ENCODE assay signal across 18 mouse cellular contexts in genomic region chr8:46385806-46386205, GRCm38 (mm10).
DNase-seq lines count a peak whose midpoint lies in the region; ATAC-seq and TF ChIP-seq lines count a peak whose summit lies in the region.
"Had no signal": no experiment of that assay in that cellular context is flagged by ENCODE, and none has a peak within 500 bp of the region (broad histone marks: within the 10 kb centered on the region; RNA-seq: fewer than 3 reads in every experiment).

No protein-coding gene starts in this region.

- H3K9ac ChIP-seq in liver, adult 2 months (ENCODE audit: low read depth, low read length): peak overlapping the region; percentile 33; the same call in 1 of the 2 replicates
- no peak overlapping the region for H3K9ac ChIP-seq in liver, embryonic 11.5 days (ENCODE audit: low read depth, low read length)
- H3K9ac ChIP-seq in intestine, postnatal 0 days (ENCODE audit: low read depth, low read length): no peak overlapping the region
- H3K9ac ChIP-seq: forebrain, embryonic 15.5 days; heart, embryonic 13.5 days; hindbrain, embryonic 12.5 days; liver, embryonic 13.5 days; midbrain, embryonic 12.5 days; stomach, embryonic 15.5 days had no signal

- H3K4me1 ChIP-seq in liver, adult 2 months (ENCODE audit: control insufficient read depth, insufficient read depth, low read length): peaks cover 27% of the 10 kb centered on the region
- H3K4me1 ChIP-seq in liver, embryonic 11.5 days (replicated peaks; ENCODE audit: control insufficient read depth, insufficient read depth, low read length): no peaks in the 10 kb centered on the region
- H3K4me1 ChIP-seq in intestine, postnatal 0 days (replicated peaks; ENCODE audit: control insufficient read depth, insufficient read depth, low read length): peaks cover 10% of the 10 kb centered on the region; the same call in 1 of the 2 replicates
- H3K4me1 ChIP-seq: forebrain, embryonic 15.5 days; heart, embryonic 13.5 days; hindbrain, embryonic 12.5 days; midbrain, embryonic 12.5 days; stomach, embryonic 15.5 days had no signal

- no peak for TF ChIP-seq CTCF in liver, adult 2 months (IDR thresholded peaks at IDR 0.05; ENCODE audit: low read depth, low read length)
- no peak for TF ChIP-seq CTCF in intestine, postnatal 0 days (IDR thresholded peaks at IDR 0.05; ENCODE audit: low read depth)

- no peak overlapping the region for H3K4me3 ChIP-seq in liver, adult 2 months (ENCODE audit: insufficient read depth, low read depth, low read length)
- no peak overlapping the region for H3K4me3 ChIP-seq in liver, embryonic 11.5 days (ENCODE audit: low read depth, low read length)
- no peak overlapping the region for H3K4me3 ChIP-seq in intestine, postnatal 0 days (ENCODE audit: low read depth, low read length)
- H3K4me3 ChIP-seq: forebrain, embryonic 15.5 days; heart, embryonic 13.5 days; hindbrain, embryonic 12.5 days; liver, embryonic 13.5 days; midbrain, embryonic 12.5 days; stomach, embryonic 15.5 days had no signal

- H3K27me3 ChIP-seq in liver, adult 2 months (ENCODE audit: control insufficient read depth, insufficient read depth, low read length): no peaks in the 10 kb centered on the region
- no peaks in the 10 kb centered on the region for H3K27me3 ChIP-seq in liver, embryonic 11.5 days (replicated peaks; ENCODE audit: control insufficient read depth, insufficient read depth, low read length)
- H3K27me3 ChIP-seq in intestine, postnatal 0 days (replicated peaks; ENCODE audit: control insufficient read depth, insufficient read depth, low read length): no peaks in the 10 kb centered on the region
- H3K27me3 ChIP-seq: forebrain, embryonic 15.5 days; heart, embryonic 13.5 days; hindbrain, embryonic 12.5 days; liver, embryonic 13.5 days; midbrain, embryonic 12.5 days; stomach, embryonic 15.5 days had no signal

- H3K36me3 ChIP-seq in liver, adult 2 months (ENCODE audit: control insufficient read depth, insufficient read depth, low read length): no peaks in the 10 kb centered on the region
- H3K36me3 ChIP-seq in liver, embryonic 11.5 days (ENCODE audit: control insufficient read depth, insufficient read depth, low read length): no peaks in the 10 kb centered on the region
- H3K36me3 ChIP-seq in intestine, postnatal 0 days (ENCODE audit: control insufficient read depth, insufficient read depth): no peaks in the 10 kb centered on the region
- H3K36me3 ChIP-seq: forebrain, embryonic 15.5 days; heart, embryonic 13.5 days; hindbrain, embryonic 12.5 days; liver, embryonic 13.5 days; midbrain, embryonic 12.5 days; stomach, embryonic 15.5 days had no signal

- H3K4me2 ChIP-seq in liver, embryonic 11.5 days: no peak overlapping the region
- H3K4me2 ChIP-seq in intestine, postnatal 0 days (replicated peaks; ENCODE audit: low read depth): no peak overlapping the region
- H3K4me2 ChIP-seq: forebrain, embryonic 15.5 days; heart, embryonic 13.5 days; hindbrain, embryonic 12.5 days; liver, embryonic 13.5 days; midbrain, embryonic 12.5 days; stomach, embryonic 15.5 days had no signal

- H3K79me2 ChIP-seq in liver, adult 2 months (ENCODE audit: control insufficient read depth, insufficient read depth, low read length): no peaks in the 10 kb centered on the region

- 18% methylated on average over 6 of the region's 6 CpGs for WGBS in liver, adult 2 months
- WGBS in liver, embryonic 11.5 days: 87% methylated on average over 6 of the region's 6 CpGs
- WGBS in intestine, postnatal 0 days: 91% methylated on average over 6 of the region's 6 CpGs

- ATAC-seq in liver, embryonic 11.5 days (replicated peaks; ENCODE audit: low FRiP score): no peak
- peak; percentile 44; the same call in 1 of the 2 replicates for ATAC-seq in megakaryocyte progenitor cell, adult 5-6 weeks (replicated peaks; ENCODE audit: poor library complexity)
- no peak for ATAC-seq in intestine, postnatal 0 days
- ATAC-seq: forebrain, embryonic 15.5 days; lung, postnatal 0 days had no signal

- no peaks in the 10 kb centered on the region for H3K9me3 ChIP-seq in liver, embryonic 11.5 days (ENCODE audit: control insufficient read depth, low read length)
- no peaks in the 10 kb centered on the region for H3K9me3 ChIP-seq in intestine, postnatal 0 days (ENCODE audit: control insufficient read depth)
- H3K9me3 ChIP-seq: forebrain, embryonic 15.5 days; heart, embryonic 13.5 days; hindbrain, embryonic 12.5 days; liver, embryonic 13.5 days; midbrain, embryonic 12.5 days; stomach, embryonic 15.5 days had no signal

- TF ChIP-seq POLR2A in liver, adult 2 months (IDR thresholded peaks at IDR 0.05; ENCODE audit: extremely low read depth, insufficient read depth, low read length): no peak

- peak overlapping the region; percentile 93 for H3K27ac ChIP-seq in liver, adult 2 months (replicated peaks; ENCODE audit: insufficient read depth, low read depth, low read length)
- no peak overlapping the region for H3K27ac ChIP-seq in liver, embryonic 11.5 days (ENCODE audit: low read depth, low read length)
- no peak overlapping the region for H3K27ac ChIP-seq in intestine, postnatal 0 days (ENCODE audit: low read depth, low read length)
- H3K27ac ChIP-seq: forebrain, embryonic 15.5 days; heart, embryonic 13.5 days; hindbrain, embryonic 12.5 days; midbrain, embryonic 12.5 days; stomach, embryonic 15.5 days had no signal

- DNase-seq in adrenal gland, adult 8-10 months: peak; percentile 23
- DNase-seq in adrenal gland, postnatal 25 days: no peak
- DNase-seq in liver, adult 2 months (ENCODE audit: extremely low read depth, low read depth, low spot score): peak; percentile 98
- DNase-seq in liver, embryonic 11.5 days (ENCODE audit: low spot score): no peak
- peak; percentile 8 to 54 for DNase-seq in adrenal gland, postnatal 36 days
- DNase-seq: cerebellum, adult 9-10 months; heart, adult 18-20 months; heart, postnatal 14 days; liver, embryonic 13.5 days; thymus, postnatal 36 days had no signal

Comparison
In these comparisons a context has a peak if more than half of its experiments do, and no peak if none do; other contexts are left out.
1. DNase-seq: peak in adrenal gland, adult 8-10 months (single experiment), liver, adult 2 months (single experiment) and adrenal gland, postnatal 36 days (2 of 2); none in adrenal gland, postnatal 25 days (single experiment) and liver, embryonic 11.5 days (single experiment).